Mouse (Mus musculus) hindbrain, embryonic 11.5 days (tissue): ENCODE data around the gene Apon. TPM values are rescaled to one million over a fixed set of nuclear protein-coding genes. Genes with fewer than 3 reads are reported as not detected.

Experiments used
- ATAC-seq: fragments of 200-750 bp; cut with Nextera tagmentation; 2 replicates; pipeline ENCODE4 v1.8.0; 2017; ENCODE audit warnings: mild to moderate bottlenecking, moderate TSS enrichment, moderate library complexity; ENCODE audit not compliant: low FRiP score
- DNase-seq: peaks from one replicate; pipeline ENCODE4 v3.0.0-alpha.2; 2015; ENCODE audit warnings: low spot score
- H3K27ac ChIP-seq: fragments of 300-500 bp; sonication (generic); 2 replicates; pipeline ENCODE4 v1.5.1; 2014; ENCODE audit warnings: mild to moderate bottlenecking, low read depth, low read length
- H3K27me3 ChIP-seq: fragments of 300-500 bp; sonication (generic); 2 replicates; pipeline ENCODE4 v1.6.1; 2014; ENCODE audit warnings: mild to moderate bottlenecking, low read length, moderate library complexity, mixed read lengths; ENCODE audit not compliant: control insufficient read depth, insufficient read depth
- H3K36me3 ChIP-seq: fragments of 300-500 bp; sonication (generic); 2 replicates; pipeline ENCODE4 v1.6.1; 2014; ENCODE audit warnings: mild to moderate bottlenecking, low read length, moderate library complexity, mixed read lengths; ENCODE audit not compliant: control insufficient read depth, insufficient read depth
- H3K4me1 ChIP-seq: fragments of 300-500 bp; sonication (generic); replicated peaks from 2 replicates; pipeline ENCODE4 v1.6.1; 2014; ENCODE audit warnings: low read length, mixed read lengths; ENCODE audit not compliant: control insufficient read depth, insufficient read depth
- H3K4me2 ChIP-seq: fragments of 300-500 bp; sonication (generic); replicated peaks from 2 replicates; pipeline ENCODE4 v1.6.1; 2014; ENCODE audit warnings: mild to moderate bottlenecking, low read depth, low read length
- H3K4me3 ChIP-seq: fragments of 300-500 bp; sonication (generic); 2 replicates; pipeline ENCODE4 v1.5.1; 2014; ENCODE audit warnings: low read depth, low read length
- H3K9ac ChIP-seq: fragments of 300-500 bp; sonication (generic); 2 replicates; pipeline ENCODE4 v1.6.1; 2014; ENCODE audit warnings: low read depth, low read length
- H3K9me3 ChIP-seq: fragments of 300-500 bp; sonication (generic); 2 replicates; pipeline ENCODE4 v1.6.1; 2016; ENCODE audit warnings: low read length; ENCODE audit not compliant: control insufficient read depth
- WGBS: fragments of 180-500 bp; shearing (Covaris S2); extraction: QIAGEN DNeasy Blood & Tissue Kit; methylation state at CpG from one replicate; pipeline ENCODE4 v1.1.7; 2014; 5-methylcytosine and 5-hydroxymethylcytosine counted together
- polyA plus RNA-seq: library from polyadenylated mRNA; unstranded; fragments of >200 nt; fragmentation: Nextera tagmentation; extraction: Ambion mirVana; gene quantifications from 2 replicates; pipeline ENCODE4 v1.2.1, GENCODE M21; 2014

The Apon gene
- polyA plus RNA-seq, 1 experiment from 2014 or later, result 0.36 TPM

DNA sequence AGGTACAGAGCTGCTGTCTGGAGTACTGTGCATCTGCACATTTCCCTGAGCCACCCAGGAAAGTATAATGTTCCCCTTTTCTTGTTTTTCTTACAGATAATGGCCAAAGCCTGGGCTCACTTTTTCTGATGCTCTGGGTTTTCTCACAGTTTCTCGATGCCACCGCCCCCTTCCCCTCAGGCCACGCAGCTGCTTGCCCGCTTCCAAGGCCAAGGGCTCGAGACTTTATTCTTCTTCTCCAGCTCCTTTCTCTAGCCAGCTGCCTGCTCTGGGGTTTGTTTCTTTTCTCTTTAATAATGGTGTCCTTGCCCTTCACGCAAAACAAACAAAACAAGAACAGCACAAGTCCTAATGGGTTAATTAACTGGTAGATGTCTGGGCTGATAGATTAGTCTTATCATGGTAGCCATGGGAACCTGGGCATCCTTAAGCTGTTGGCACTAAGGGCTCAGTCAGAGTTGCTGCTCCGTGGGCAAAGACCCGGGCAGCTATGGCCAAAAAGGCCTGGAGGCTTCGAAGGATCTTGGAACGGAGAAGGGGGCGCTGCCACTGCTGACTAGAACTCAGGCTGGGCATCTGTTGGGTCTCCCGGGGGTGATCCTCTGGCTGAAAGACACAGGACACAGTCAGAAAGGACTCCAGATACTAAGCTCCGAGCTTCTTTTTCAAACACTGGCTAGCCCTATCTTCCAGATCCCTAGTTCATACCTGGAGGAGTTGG, 42.6 kb downstream of the Apon start:
- DNase-seq, result no peak
- H3K9ac ChIP-seq, result no peak overlapping the region

DNA sequence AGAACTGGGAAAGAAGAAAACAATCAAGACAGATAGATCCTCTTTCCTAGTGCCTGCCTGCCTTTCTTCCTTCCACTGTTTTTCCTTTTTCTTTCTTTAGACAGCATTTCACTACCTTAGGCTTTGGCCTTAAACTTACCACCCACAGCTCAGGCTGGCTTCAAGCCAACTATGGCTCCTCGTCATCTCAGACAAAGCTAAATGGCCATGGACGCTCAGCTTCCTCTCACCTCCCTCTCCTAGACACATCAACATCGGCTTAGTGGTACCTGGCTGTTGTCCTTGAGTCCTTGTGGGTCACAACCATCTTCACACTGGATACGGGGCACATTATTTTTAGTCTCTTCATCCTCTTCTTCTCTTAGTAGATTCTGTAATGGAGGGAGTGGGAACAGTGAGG, 43.3 kb downstream of the Apon start:
- WGBS, result 89% methylated on average over 4 of the region's 4 CpGs
- ATAC-seq, result no peak
- no peaks in the 10 kb centered on the region for H3K27me3 ChIP-seq
- H3K9ac ChIP-seq, result no peak overlapping the region
- H3K36me3 ChIP-seq, result 0 out of 2 replicates have a peak, but pooled peaks cover under 1% of the 10 kb centered on the region
- no peak overlapping the region for H3K4me2 ChIP-seq
- H3K9me3 ChIP-seq, result no peaks in the 10 kb centered on the region
- H3K4me1 ChIP-seq, result no peaks in the 10 kb centered on the region
- DNase-seq, result no peak
- H3K27ac ChIP-seq, result no peak overlapping the region
- no peak overlapping the region for H3K4me3 ChIP-seq

More for the DNA sequence above, 42.6 kb downstream of the Apon start:
- no peak overlapping the region for H3K4me3 ChIP-seq
- no peaks in the 10 kb centered on the region for H3K4me1 ChIP-seq
- 0 out of 2 replicates have a peak, but pooled peaks cover 2% of the 10 kb centered on the region for H3K36me3 ChIP-seq
- H3K27ac ChIP-seq, result no peak overlapping the region
- H3K4me2 ChIP-seq, result no peak overlapping the region
- 81% methylated on average over 13 of the region's 13 CpGs for WGBS
- no peaks in the 10 kb centered on the region for H3K27me3 ChIP-seq
- no peak for ATAC-seq
- H3K9me3 ChIP-seq, result no peaks in the 10 kb centered on the region

DNA sequence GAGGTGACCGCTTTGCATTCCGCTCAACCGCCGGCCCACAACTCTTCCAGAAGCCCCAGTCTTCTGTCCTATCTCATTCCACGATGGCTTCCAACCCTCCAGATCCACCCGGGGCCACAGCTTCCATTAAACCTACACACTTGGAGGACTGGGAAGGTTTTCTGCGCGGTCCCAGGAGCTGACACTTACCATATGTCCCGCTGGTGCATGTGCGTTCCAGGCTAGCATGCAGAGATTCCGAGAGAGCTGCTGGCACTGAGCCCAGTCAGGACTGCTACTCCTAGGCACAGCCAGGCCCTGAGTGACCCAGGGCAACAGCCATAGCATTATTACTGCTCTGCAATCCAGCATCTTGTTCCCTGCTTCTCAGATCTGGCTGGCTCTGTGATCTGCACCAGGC, 43.7 kb downstream of the Apon start:
- Histone ChIP-seq H3K4me3 (no peak overlapping the region), H3K36me3 (no peaks in the 10 kb centered on the region), H3K9me3 (no peaks in the 10 kb centered on the region), H3K9ac (no peak overlapping the region), H3K27me3 (no peaks in the 10 kb centered on the region), H3K4me2 (no peak overlapping the region), H3K27ac (no peak overlapping the region), H3K4me1 (0 out of 2 replicates have a peak, but pooled peaks cover 3% of the 10 kb centered on the region)
- WGBS, result 84% methylated on average over 11 of the region's 11 CpGs
- DNase-seq (no peak), ATAC-seq (no peak)

DNA sequence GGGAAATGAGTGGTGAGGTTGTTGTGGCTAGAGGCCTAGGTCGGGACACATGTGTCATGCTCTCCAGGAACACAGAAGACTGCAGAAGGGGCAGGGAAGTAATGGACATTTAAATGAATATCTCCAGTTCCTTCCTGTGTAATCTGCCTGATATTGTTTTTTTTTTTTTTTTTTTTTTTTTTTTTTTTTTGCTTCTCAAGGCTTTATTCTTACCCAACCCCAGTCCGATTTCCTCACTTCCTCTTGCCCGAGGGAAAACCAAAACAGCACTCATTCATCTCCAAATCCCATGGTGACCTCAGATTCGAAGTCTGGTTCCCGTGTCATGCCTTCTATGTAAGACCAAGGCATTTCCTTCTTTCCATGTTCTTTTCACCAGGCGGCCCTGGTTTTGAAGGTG, 44.3 kb downstream of the Apon start:
- no peak overlapping the region for H3K27ac ChIP-seq
- ATAC-seq (no peak), DNase-seq (no peak)
- no peaks in the 10 kb centered on the region for H3K9me3 ChIP-seq
- H3K4me2 ChIP-seq, result no peak overlapping the region
- no peaks in the 10 kb centered on the region for H3K27me3 ChIP-seq
- H3K9ac ChIP-seq, result no peak overlapping the region
- WGBS, result 73% methylated on average over 6 of the region's 6 CpGs
- no peak overlapping the region for H3K4me3 ChIP-seq
- H3K4me1 ChIP-seq, result 0 out of 2 replicates have a peak, but pooled peaks cover 3% of the 10 kb centered on the region
- no peaks in the 10 kb centered on the region for H3K36me3 ChIP-seq

DNA sequence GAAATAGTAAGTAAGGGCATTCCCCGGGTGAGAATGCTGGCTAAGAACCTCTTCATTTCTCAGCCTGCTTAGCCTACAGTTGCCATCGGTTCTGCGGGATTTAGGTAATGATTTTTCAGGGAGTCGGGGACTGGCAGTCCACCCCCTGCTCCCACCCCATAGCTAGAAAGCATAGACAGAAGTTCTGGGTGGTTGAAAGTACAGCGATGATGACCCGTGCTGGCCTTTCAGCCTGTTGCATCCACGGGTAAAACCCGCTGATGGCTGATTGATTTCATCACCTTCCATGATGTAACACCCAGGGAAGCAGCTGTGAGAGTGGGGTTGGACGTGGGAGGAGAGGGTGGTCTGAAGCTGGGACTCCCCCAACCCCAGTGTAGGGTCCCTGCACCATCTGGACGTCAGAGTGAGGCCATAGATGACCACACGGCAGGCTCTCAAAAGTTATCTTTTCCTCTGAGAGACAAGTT, 44.8 kb downstream of the Apon start, which contains the start of gene Il23a:
Gene Il23a, minus strand, starts transcription at position 51 of the 470 bp plus-strand sequence.
- no peak within 1 kb of the TSS for H3K27ac ChIP-seq

DNA sequence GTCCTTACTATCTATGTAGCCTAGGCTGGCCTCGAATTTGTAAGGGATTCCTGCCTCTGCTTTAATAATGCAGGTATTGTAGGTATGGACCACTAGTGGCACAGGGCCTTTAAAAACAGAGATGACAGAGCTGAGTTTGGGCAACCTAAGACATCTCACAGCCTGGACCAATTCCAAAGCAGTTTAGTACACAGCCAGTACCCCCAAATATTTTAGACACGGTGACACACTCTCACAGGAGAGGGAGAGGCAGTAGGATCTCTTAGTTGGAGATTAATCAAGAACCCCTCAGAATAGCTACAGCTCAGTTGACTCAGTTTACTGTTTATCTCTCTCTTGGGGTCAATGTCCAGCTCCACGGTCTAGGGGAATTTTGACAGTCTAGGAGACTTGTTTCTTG, 48.5 kb downstream of the Apon start:
- peak; percentile 4 for DNase-seq
- H3K9ac ChIP-seq, result peak overlapping the region; percentile 87
- H3K9me3 ChIP-seq, result no peaks in the 10 kb centered on the region
- peak overlapping the region; percentile 82 for H3K27ac ChIP-seq
- peak overlapping the region; percentile 72 for H3K4me2 ChIP-seq
- H3K36me3 ChIP-seq, result no peaks in the 10 kb centered on the region
- no peak for ATAC-seq
- WGBS, result 42% methylated on average over 3 of the region's 3 CpGs
- H3K4me1 ChIP-seq, result peaks cover 8% of the 10 kb centered on the region; the same call in 1 of the 2 replicates
- no peaks in the 10 kb centered on the region for H3K27me3 ChIP-seq
- peak overlapping the region; percentile 60 for H3K4me3 ChIP-seq

More for the DNA sequence above, 44.8 kb downstream of the Apon start, which contains the start of gene Il23a:
- DNase-seq, result no peak
- ATAC-seq, result no peak
- 78% methylated on average over 11 of the region's 11 CpGs for WGBS
- Histone ChIP-seq H3K36me3 (no peaks in the 10 kb centered on the region), H3K9me3 (no peaks in the 10 kb centered on the region), H3K27me3 (no peaks in the 10 kb centered on the region), H3K4me3 (no peak within 1 kb of the TSS), H3K9ac (no peak within 1 kb of the TSS), H3K4me2 (no peak within 1 kb of the TSS), H3K4me1 (0 out of 2 replicates have a peak, but pooled peaks cover 3% of the 10 kb centered on the region)

DNA sequence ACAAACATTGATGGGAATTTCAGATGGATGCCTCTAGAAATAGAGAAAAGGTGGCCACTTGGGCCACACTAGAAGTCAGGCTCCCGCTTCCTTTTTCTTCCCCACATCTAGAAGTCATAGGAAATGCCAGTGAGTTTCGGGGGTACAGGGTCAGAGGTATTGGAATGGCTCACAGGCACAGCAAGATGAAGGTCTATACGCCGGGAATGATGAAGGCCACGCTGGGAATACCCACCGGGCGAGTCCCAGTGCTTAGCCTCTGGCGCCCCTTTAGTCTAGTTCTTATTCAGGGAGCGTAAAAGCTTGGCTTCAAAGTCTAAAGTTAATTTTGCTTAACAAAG, 48.9 kb downstream of the Apon start:
- Histone ChIP-seq H3K27ac (peak overlapping the region; percentile 82), H3K4me1 (peaks cover 8% of the 10 kb centered on the region; the same call in 1 of the 2 replicates), H3K4me2 (peak overlapping the region; percentile 72), H3K27me3 (no peaks in the 10 kb centered on the region), H3K9me3 (no peaks in the 10 kb centered on the region), H3K9ac (peak overlapping the region; percentile 87), H3K4me3 (peak overlapping the region; percentile 60), H3K36me3 (no peaks in the 10 kb centered on the region)
- ATAC-seq, result peak; percentile 69
- DNase-seq, result no peak
- WGBS, result under 1% methylated on average over 9 of the region's 9 CpGs

DNA sequence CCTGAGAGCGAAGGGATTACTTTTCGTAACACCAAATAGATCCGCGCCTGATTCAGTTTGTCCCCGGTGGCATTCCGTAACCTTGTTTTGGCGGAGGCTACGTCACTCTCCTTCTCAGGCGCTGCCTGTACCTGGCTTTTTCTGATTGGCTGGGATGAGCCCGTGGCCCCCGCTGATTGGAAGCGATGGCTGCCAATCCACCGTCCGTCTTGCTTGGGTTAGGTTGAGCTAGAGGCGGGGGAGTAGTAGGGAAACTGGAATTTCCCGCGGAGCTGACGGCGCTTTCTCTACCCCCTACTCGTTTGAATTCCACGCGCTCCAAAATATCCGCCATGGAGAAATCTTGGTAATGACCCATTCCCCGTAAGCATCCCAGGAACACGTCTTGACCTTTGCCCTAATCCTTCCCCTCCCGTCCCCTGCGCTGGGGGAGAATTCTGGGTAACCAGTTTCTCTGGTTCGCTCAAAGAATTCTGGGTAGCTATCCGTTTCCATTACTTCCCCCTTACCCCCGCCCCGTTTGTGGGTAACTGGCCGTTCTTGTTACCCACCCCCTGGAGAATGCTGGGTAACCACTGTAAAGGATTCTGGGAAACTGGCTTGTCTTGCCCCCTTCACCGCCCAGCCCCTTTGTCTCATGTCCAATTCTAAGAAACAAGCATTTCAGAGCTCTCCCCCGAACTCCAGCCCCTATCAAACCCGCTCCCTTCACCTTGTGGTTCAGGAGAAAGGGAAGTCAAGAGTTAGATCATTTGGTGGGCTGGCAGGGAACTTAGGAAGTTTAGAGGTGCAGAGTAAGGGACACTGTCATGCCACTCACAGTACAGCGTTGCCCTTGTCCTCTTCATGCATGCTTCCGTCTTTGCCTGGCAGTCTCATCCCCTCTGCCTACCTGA, 49.5 kb downstream of the Apon start, which contains the start of gene Pan2:
Gene Pan2, plus strand, starts transcription at position 210 of the 896 bp plus-strand sequence.
- H3K9me3 ChIP-seq, result no peaks in the 10 kb centered on the region
- peak within 1 kb of the TSS; percentile 82 for H3K27ac ChIP-seq
- peak within 1 kb of the TSS; percentile 60 for H3K4me3 ChIP-seq
- H3K27me3 ChIP-seq, result no peaks in the 10 kb centered on the region
- peaks cover 8% of the 10 kb centered on the region; the same call in 1 of the 2 replicates for H3K4me1 ChIP-seq
- peak within 1 kb of the TSS; percentile 87 for H3K9ac ChIP-seq
- peak within 1 kb of the TSS; percentile 72 for H3K4me2 ChIP-seq
- peak; percentile 99 for ATAC-seq
- peak; percentile 99 for DNase-seq
- H3K36me3 ChIP-seq, result no peaks in the 10 kb centered on the region
- WGBS, result 2% methylated on average over 37 of the region's 37 CpGs
